Mouse (Mus musculus): ENCODE measurements around the gene Kcna10. TPM values are rescaled to one million over a fixed set of nuclear protein-coding genes. Genes with fewer than 3 reads are reported as not detected.

Gene Kcna10
- polyA plus RNA-seq, 1 experiment = not detected

- Histone ChIP-seq H3ac (ENCODE audit: control insufficient read depth, insufficient read length, low read depth) (no peak overlapping the region), H3K79me3 (ENCODE audit: low read depth) (no peaks in the 10 kb centered on the region), H3K79me2 (ENCODE audit: control insufficient read depth, insufficient read depth) (no peaks in the 10 kb centered on the region), H3K27me3 (ENCODE audit: control insufficient read depth, insufficient read depth, insufficient read length) (peaks cover 45% of the 10 kb centered on the region), H3K4me3 (ENCODE audit: insufficient read depth, poor library complexity, severe bottlenecking) (no peak overlapping the region), H3K36me3 (ENCODE audit: control insufficient read depth, insufficient read depth) (no peaks in the 10 kb centered on the region)
- TF ChIP-seq FOSL1 (IDR thresholded peaks at IDR 0.05; ENCODE audit: insufficient read depth, low read length, poor library complexity, severe bottlenecking) = no peak
- TF ChIP-seq MYOD1 (IDR thresholded peaks at IDR 0.05; ENCODE audit: control insufficient read depth, insufficient read length, low read depth) = no peak
- TF ChIP-seq MYOG (IDR thresholded peaks at IDR 0.05; ENCODE audit: control insufficient read depth, extremely low read depth, insufficient read length) = no peak
- TF ChIP-seq CEBPB (IDR thresholded peaks at IDR 0.05; ENCODE audit: low read depth) = no peak
- no peak for TF ChIP-seq MAX (IDR thresholded peaks at IDR 0.05)
- no peak for TF ChIP-seq USF1 (IDR thresholded peaks at IDR 0.05; ENCODE audit: low read depth)
- no peak for TF ChIP-seq CTCF (IDR thresholded peaks at IDR 0.05; ENCODE audit: control insufficient read depth, insufficient read depth, insufficient read length)
These were observed 33.7 kb downstream of the Kcna10 start for GRCm38 (mm10) chr3:107216400-107217100.

- no peak for TF ChIP-seq MYOG (IDR thresholded peaks at IDR 0.05; ENCODE audit: control insufficient read depth, extremely low read depth, insufficient read length)
- TF ChIP-seq CTCF (IDR thresholded peaks at IDR 0.05; ENCODE audit: control insufficient read depth, insufficient read depth, insufficient read length) = no peak
- TF ChIP-seq MAX (IDR thresholded peaks at IDR 0.05) = no peak
- no peak for TF ChIP-seq USF1 (IDR thresholded peaks at IDR 0.05; ENCODE audit: low read depth)
- no peak for TF ChIP-seq MYOD1 (IDR thresholded peaks at IDR 0.05; ENCODE audit: control insufficient read depth, insufficient read length, low read depth)
- Histone ChIP-seq H3K36me3 (ENCODE audit: control insufficient read depth, insufficient read depth) (no peaks in the 10 kb centered on the region), H3K79me3 (ENCODE audit: low read depth) (no peaks in the 10 kb centered on the region), H3K4me3 (ENCODE audit: insufficient read depth, poor library complexity, severe bottlenecking) (no peak overlapping the region), H3K79me2 (ENCODE audit: control insufficient read depth, insufficient read depth) (no peaks in the 10 kb centered on the region), H3ac (ENCODE audit: control insufficient read depth, insufficient read length, low read depth) (no peak overlapping the region), H3K27me3 (ENCODE audit: control insufficient read depth, insufficient read depth, insufficient read length) (peaks cover 45% of the 10 kb centered on the region)
These were observed 34.2 kb downstream of the Kcna10 start for GRCm38 (mm10) chr3:107217101-107217480.

GRCm38 (mm10) chr3:107218572-107218971, 35.7 kb downstream of the Kcna10 start:
- Histone ChIP-seq H3K27me3 (ENCODE audit: control insufficient read depth, insufficient read depth, insufficient read length) (peaks cover 41% of the 10 kb centered on the region), H3K36me3 (ENCODE audit: control insufficient read depth, insufficient read depth) (no peaks in the 10 kb centered on the region), H3K79me3 (ENCODE audit: low read depth) (no peaks in the 10 kb centered on the region), H3K79me2 (ENCODE audit: control insufficient read depth, insufficient read depth) (no peaks in the 10 kb centered on the region), H3K4me3 (ENCODE audit: insufficient read depth, poor library complexity, severe bottlenecking) (no peak overlapping the region), H3ac (ENCODE audit: control insufficient read depth, insufficient read length, low read depth) (no peak overlapping the region)
- TF ChIP-seq MYOG (IDR thresholded peaks at IDR 0.05; ENCODE audit: control insufficient read depth, extremely low read depth, insufficient read length) (no peak), MAX (IDR thresholded peaks at IDR 0.05) (no peak), CEBPB (IDR thresholded peaks at IDR 0.05; ENCODE audit: low read depth) (no peak), USF1 (IDR thresholded peaks at IDR 0.05; ENCODE audit: low read depth) (no peak), FOSL1 (IDR thresholded peaks at IDR 0.05; ENCODE audit: insufficient read depth, low read length, poor library complexity, severe bottlenecking) (no peak), CTCF (IDR thresholded peaks at IDR 0.05; ENCODE audit: control insufficient read depth, insufficient read depth, insufficient read length) (no peak), MYOD1 (IDR thresholded peaks at IDR 0.05; ENCODE audit: control insufficient read depth, insufficient read length, low read depth) (no peak)

GRCm38 (mm10) chr3:107221608-107222007, 38.8 kb downstream of the Kcna10 start, which contains the start of gene Cym:
TSS of gene Cym (minus strand) at chr3:107221732.
- no peaks in the 10 kb centered on the region for H3K79me2 ChIP-seq (ENCODE audit: control insufficient read depth, insufficient read depth)
- H3K79me3 ChIP-seq (ENCODE audit: low read depth) = no peaks in the 10 kb centered on the region
- H3K27me3 ChIP-seq (ENCODE audit: control insufficient read depth, insufficient read depth, insufficient read length) = peaks cover 33% of the 10 kb centered on the region
- H3ac ChIP-seq (ENCODE audit: control insufficient read depth, insufficient read length, low read depth) = no peak within 1 kb of the TSS
- no peak within 1 kb of the TSS for H3K4me3 ChIP-seq (ENCODE audit: insufficient read depth, poor library complexity, severe bottlenecking)
- TF ChIP-seq CTCF (IDR thresholded peaks at IDR 0.05; ENCODE audit: control insufficient read depth, insufficient read depth, insufficient read length) (no peak), MYOG (IDR thresholded peaks at IDR 0.05; ENCODE audit: control insufficient read depth, extremely low read depth, insufficient read length) (no peak), USF1 (IDR thresholded peaks at IDR 0.05; ENCODE audit: low read depth) (no peak), MYOD1 (IDR thresholded peaks at IDR 0.05; ENCODE audit: control insufficient read depth, insufficient read length, low read depth) (no peak), MAX (IDR thresholded peaks at IDR 0.05) (no peak), FOSL1 (IDR thresholded peaks at IDR 0.05; ENCODE audit: insufficient read depth, low read length, poor library complexity, severe bottlenecking) (no peak), CEBPB (IDR thresholded peaks at IDR 0.05; ENCODE audit: low read depth) (no peak)
- H3K36me3 ChIP-seq (ENCODE audit: control insufficient read depth, insufficient read depth) = no peaks in the 10 kb centered on the region

GRCm38 (mm10) chr3:107223230-107223629, 40.4 kb downstream of the Kcna10 start:
- Histone ChIP-seq H3K4me3 (ENCODE audit: insufficient read depth, poor library complexity, severe bottlenecking) (no peak overlapping the region), H3K79me2 (ENCODE audit: control insufficient read depth, insufficient read depth) (no peaks in the 10 kb centered on the region), H3K27me3 (ENCODE audit: control insufficient read depth, insufficient read depth, insufficient read length) (peaks cover 24% of the 10 kb centered on the region), H3K36me3 (ENCODE audit: control insufficient read depth, insufficient read depth) (no peaks in the 10 kb centered on the region), H3K79me3 (ENCODE audit: low read depth) (no peaks in the 10 kb centered on the region), H3ac (ENCODE audit: control insufficient read depth, insufficient read length, low read depth) (no peak overlapping the region)
- TF ChIP-seq MAX (IDR thresholded peaks at IDR 0.05) = no peak
- no peak for TF ChIP-seq USF1 (IDR thresholded peaks at IDR 0.05; ENCODE audit: low read depth)
- TF ChIP-seq CEBPB (IDR thresholded peaks at IDR 0.05; ENCODE audit: low read depth) = no peak
- no peak for TF ChIP-seq FOSL1 (IDR thresholded peaks at IDR 0.05; ENCODE audit: insufficient read depth, low read length, poor library complexity, severe bottlenecking)
- TF ChIP-seq MYOG (IDR thresholded peaks at IDR 0.05; ENCODE audit: control insufficient read depth, extremely low read depth, insufficient read length) = no peak
- no peak for TF ChIP-seq MYOD1 (IDR thresholded peaks at IDR 0.05; ENCODE audit: control insufficient read depth, insufficient read length, low read depth)
